Mouse (Mus musculus) cerebellum, adult 2 months (tissue): ENCODE data around the gene Try10.
"Not testable (repeated sequence)": the region's sequence is repeated elsewhere in the genome, so short reads cannot be mapped to it uniquely, and the experiment has no call there.

Source experiments
- CTCF ChIP-seq: fragments of 200-500 bp; IDR thresholded peaks from 2 replicates; pipeline ENCODE4 v1.5.1; 2011; ENCODE audit warnings: low read depth, mild to moderate bottlenecking, control low read depth, low read length, moderate library complexity, borderline replicate concordance; ENCODE audit not compliant: insufficient read depth
- POLR2A ChIP-seq: fragments of 200-500 bp; IDR thresholded peaks from 2 replicates; pipeline ENCODE4 v1.6.1; 2011; ENCODE audit warnings: low read length, control low read depth, borderline replicate concordance; ENCODE audit not compliant: insufficient read depth

DNA sequence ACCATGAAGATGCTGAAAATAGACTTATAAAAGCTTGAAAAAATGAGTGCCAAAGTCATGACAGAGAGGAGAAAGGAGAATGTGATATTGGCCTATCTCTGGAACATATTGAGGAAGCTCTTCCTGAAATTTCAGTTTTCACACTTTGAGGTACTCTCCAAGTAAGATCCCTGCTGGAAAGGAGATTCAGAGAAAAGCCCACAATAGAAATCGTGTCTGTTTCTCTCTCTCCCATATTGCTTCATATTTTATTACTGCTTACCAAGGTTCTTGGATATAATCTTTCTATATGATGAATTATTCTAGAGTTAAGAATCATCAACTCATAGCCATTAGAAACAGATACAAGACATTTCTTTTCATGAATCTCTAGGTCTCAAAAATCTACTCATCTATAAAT lies 37.7 kb downstream of the Try10 start:
- TF ChIP-seq CTCF, POLR2A: not testable (repeated sequence)
